Mouse (Mus musculus) thymus, postnatal 0 days (tissue): ENCODE results near the gene Slc25a41. TPM values are rescaled to one million over a fixed set of nuclear protein-coding genes. Genes with fewer than 3 reads are reported as not detected.

Experiments
- DNase-seq: peaks from one replicate; pipeline ENCODE4 v3.0.0-alpha.2; 2015; ENCODE audit warnings: low spot score
- polyA plus RNA-seq: library from polyadenylated mRNA; unstranded; fragments of >200 nt; fragmentation: Nextera tagmentation; extraction: Ambion mirVana; gene quantifications from 2 replicates; pipeline ENCODE4 v1.2.1, GENCODE M21; 2015

Slc25a41 gene
- polyA plus RNA-seq, 1 experiment from 2014 or later: not detected

- DNase-seq: no peak
These were observed 7.4 kb upstream of the Slc25a41 start for GRCm38 (mm10) chr17:57048816-57049215.

GRCm38 (mm10) chr17:57047406-57047805 is 6.0 kb upstream of the Slc25a41 start:
- no peak for DNase-seq

- DNase-seq: no peak
These were observed 2.5 kb downstream of the Slc25a41 start for GRCm38 (mm10) chr17:57038978-57039377.

- no peak for DNase-seq
These were observed 8.6 kb downstream of the Slc25a41 start for GRCm38 (mm10) chr17:57032854-57033253.

GRCm38 (mm10) chr17:57031661-57032420 is 9.6 kb downstream of the Slc25a41 start:
- DNase-seq: peak; percentile 100

GRCm38 (mm10) chr17:57030931-57031660 is 10.4 kb downstream of the Slc25a41 start, which contains the start of gene Khsrp:
Gene Khsrp (minus strand): TSS chr17:57031522.
- peak; percentile 63 for DNase-seq

- no peak for DNase-seq
These were observed 11.8 kb downstream of the Slc25a41 start for GRCm38 (mm10) chr17:57029691-57030090.

- no peak for DNase-seq
These were observed 14.0 kb downstream of the Slc25a41 start for GRCm38 (mm10) chr17:57027471-57027870.

- no peak for DNase-seq
These were observed 20.5 kb downstream of the Slc25a41 start for GRCm38 (mm10) chr17:57020960-57021359.

GRCm38 (mm10) chr17:57019693-57020092 is 21.8 kb downstream of the Slc25a41 start:
- no peak for DNase-seq

GRCm38 (mm10) chr17:57012245-57012795 is 29.1 kb downstream of the Slc25a41 start:
- no peak for DNase-seq

- DNase-seq: peak; percentile 100
These were observed 30.0 kb downstream of the Slc25a41 start, which contains the start of the genes Gtf2f1 and Gm17949 for GRCm38 (mm10) chr17:57011236-57012141. Gene Gtf2f1 (minus strand): TSS chr17:57011288. Gene Gm17949 (plus strand): TSS chr17:57011469.

GRCm38 (mm10) chr17:57010911-57011235 is 30.6 kb downstream of the Slc25a41 start:
- no peak for DNase-seq

- no peak for DNase-seq
These were observed 34.1 kb downstream of the Slc25a41 start for GRCm38 (mm10) chr17:57007137-57007905.

GRCm38 (mm10) chr17:57003994-57004393 is 37.5 kb downstream of the Slc25a41 start:
- no peak for DNase-seq

GRCm38 (mm10) chr17:57001228-57001627 is 40.2 kb downstream of the Slc25a41 start:
- no peak for DNase-seq

GRCm38 (mm10) chr17:56999968-57000609 is 41.4 kb downstream of the Slc25a41 start, which contains the start of gene Pspn:
Gene Pspn (minus strand): TSS chr17:57000018.
- DNase-seq: no peak

GRCm38 (mm10) chr17:56999414-56999813 is 42.0 kb downstream of the Slc25a41 start:
- no peak for DNase-seq

GRCm38 (mm10) chr17:56997029-56997667 is 44.3 kb downstream of the Slc25a41 start, which contains the start of gene Alkbh7:
Gene Alkbh7 (plus strand): TSS chr17:56997339.
- peak; percentile 98 for DNase-seq
